Mouse (Mus musculus) neural tube, embryonic 11.5 days (tissue): ENCODE measurements around the gene Ttll1. TPM values are rescaled to one million over a fixed set of nuclear protein-coding genes. Genes with fewer than 3 reads are reported as not detected.

Experiments
- ATAC-seq: fragments of 200-750 bp; cut with Nextera tagmentation; 2 replicates; pipeline ENCODE4 v1.8.0; 2017; ENCODE audit warnings: moderate number of reproducible peaks, mild to moderate bottlenecking, moderate TSS enrichment, moderate library complexity; ENCODE audit not compliant: insufficient read depth, low FRiP score, low TSS enrichment
- DNase-seq: peaks from one replicate; pipeline ENCODE4 v3.0.0-alpha.2; 2015; ENCODE audit warnings: low spot score
- H3K27ac ChIP-seq: fragments of 300-500 bp; sonication (generic); 2 replicates; pipeline ENCODE4 v1.5.1; 2014; ENCODE audit warnings: low read depth, mild to moderate bottlenecking, low read length
- H3K27me3 ChIP-seq: fragments of 300-500 bp; sonication (generic); 2 replicates; pipeline ENCODE4 v1.6.1; 2014; ENCODE audit warnings: mild to moderate bottlenecking, low read length, mixed read lengths; ENCODE audit not compliant: control insufficient read depth, insufficient read depth
- H3K36me3 ChIP-seq: fragments of 300-500 bp; sonication (generic); 2 replicates; pipeline ENCODE4 v1.6.1; 2014; ENCODE audit warnings: mild to moderate bottlenecking, low read length, moderate library complexity, mixed read lengths; ENCODE audit not compliant: control insufficient read depth, insufficient read depth
- H3K4me1 ChIP-seq: fragments of 300-500 bp; sonication (generic); 2 replicates; pipeline ENCODE4 v1.6.1; 2014; ENCODE audit warnings: low read length, mixed read lengths; ENCODE audit not compliant: control insufficient read depth, insufficient read depth
- H3K4me2 ChIP-seq: fragments of 300-500 bp; sonication (generic); 2 replicates; pipeline ENCODE4 v1.6.1; 2014; ENCODE audit warnings: low read depth, mild to moderate bottlenecking, moderate library complexity
- H3K4me3 ChIP-seq: fragments of 300-500 bp; sonication (generic); 2 replicates; pipeline ENCODE4 v1.5.1; 2014; ENCODE audit warnings: low read depth, low read length
- H3K9ac ChIP-seq: fragments of 300-500 bp; sonication (generic); 2 replicates; pipeline ENCODE4 v1.6.1; 2014; ENCODE audit warnings: mild to moderate bottlenecking, low read length
- H3K9me3 ChIP-seq: fragments of 300-500 bp; sonication (generic); 2 replicates; pipeline ENCODE4 v1.6.1; 2016; ENCODE audit warnings: low read length; ENCODE audit not compliant: control insufficient read depth
- WGBS: fragments of 180-500 bp; shearing (Covaris S2); extraction: QIAGEN DNeasy Blood & Tissue Kit; methylation state at CpG from one replicate; pipeline ENCODE4 v1.1.7; 2014; 5-methylcytosine and 5-hydroxymethylcytosine counted together
- polyA plus RNA-seq: library from polyadenylated mRNA; unstranded; fragments of >200 nt; fragmentation: Nextera tagmentation; extraction: Ambion mirVana; gene quantifications from 2 replicates; pipeline ENCODE4 v1.2.1, GENCODE M21; 2014

The Ttll1 gene
- polyA plus RNA-seq, 1 experiment from 2014 or later = 38.1 TPM

DNA sequence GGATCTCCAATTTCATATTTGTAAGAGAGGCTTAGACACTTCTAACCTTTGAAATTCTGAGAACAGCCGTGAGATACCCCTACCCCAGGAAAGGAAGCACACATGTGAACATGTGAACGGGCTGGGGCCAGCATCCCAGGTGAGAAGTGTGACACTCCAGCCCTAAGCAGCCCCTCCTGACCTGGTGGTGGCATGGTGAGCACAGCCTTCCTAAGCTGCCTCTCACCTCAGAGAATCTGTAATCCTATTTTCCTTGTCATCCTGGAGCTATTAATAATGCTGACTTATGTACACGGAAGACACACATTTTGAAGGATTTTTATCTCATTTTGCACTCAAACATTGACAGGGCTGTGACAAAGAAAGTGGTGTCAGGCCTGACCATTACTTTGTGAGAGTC, 49.8 kb downstream of the Ttll1 start:
- Histone ChIP-seq H3K27ac (no peak overlapping the region), H3K4me2 (no peak overlapping the region), H3K36me3 (no peaks in the 10 kb centered on the region), H3K4me1 (peaks cover 4% of the 10 kb centered on the region; the same call in 1 of the 2 replicates), H3K27me3 (no peaks in the 10 kb centered on the region), H3K9me3 (no peaks in the 10 kb centered on the region), H3K4me3 (no peak overlapping the region), H3K9ac (no peak overlapping the region)
- no peak for ATAC-seq
- DNase-seq = no peak
- WGBS = 92% methylated on average over 3 of the region's 3 CpGs

DNA sequence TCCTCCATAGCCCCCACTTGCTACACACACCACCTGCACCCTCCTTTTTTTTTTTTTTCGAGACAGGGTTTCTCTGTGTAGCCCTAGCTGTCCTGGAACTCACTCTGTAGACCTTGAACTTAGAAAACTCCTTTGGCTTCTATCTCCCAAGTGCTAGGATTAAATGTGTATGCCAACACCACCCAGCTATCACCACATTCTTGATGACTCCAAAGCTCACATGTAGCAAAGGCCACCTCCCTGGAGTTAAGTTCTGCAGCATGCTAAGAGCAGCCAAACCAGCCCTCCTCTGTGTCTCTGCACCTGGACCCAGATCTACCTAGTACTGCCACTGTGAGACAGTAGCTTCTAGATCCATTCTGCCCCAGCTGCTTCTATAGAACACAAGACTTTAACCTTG, 53.2 kb downstream of the Ttll1 start:
- Histone ChIP-seq H3K4me3 (no peak overlapping the region), H3K27ac (no peak overlapping the region), H3K36me3 (no peaks in the 10 kb centered on the region), H3K9me3 (no peaks in the 10 kb centered on the region), H3K4me1 (no peaks in the 10 kb centered on the region), H3K27me3 (no peaks in the 10 kb centered on the region), H3K9ac (no peak overlapping the region), H3K4me2 (no peak overlapping the region)
- DNase-seq (no peak), ATAC-seq (no peak)
- 93% methylated on average over 1 of the region's 1 CpGs for WGBS

DNA sequence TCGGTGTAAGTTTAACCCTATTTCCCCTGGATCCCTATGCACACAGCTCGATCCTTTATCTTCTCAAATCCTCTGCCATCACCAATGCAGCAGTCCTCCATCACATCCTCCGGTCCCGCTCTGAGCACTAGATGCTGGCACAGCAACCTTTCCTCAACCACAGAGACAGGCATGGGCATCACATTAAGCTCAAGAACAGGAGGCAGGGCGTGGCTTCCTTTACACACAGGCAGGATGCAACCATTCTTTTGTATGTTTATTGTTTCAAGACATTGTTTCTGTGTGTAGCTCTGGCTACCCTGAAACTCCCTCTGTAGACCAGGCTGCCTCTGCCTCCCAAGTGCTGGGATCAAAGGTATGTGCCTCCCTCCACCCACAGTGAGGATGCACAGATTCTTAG, 55.1 kb downstream of the Ttll1 start:
- Histone ChIP-seq H3K4me1 (no peaks in the 10 kb centered on the region), H3K4me2 (no peak overlapping the region), H3K27me3 (no peaks in the 10 kb centered on the region), H3K4me3 (no peak overlapping the region), H3K36me3 (no peaks in the 10 kb centered on the region), H3K27ac (no peak overlapping the region), H3K9ac (no peak overlapping the region), H3K9me3 (no peaks in the 10 kb centered on the region)
- ATAC-seq = no peak
- 91% methylated on average over 5 of the region's 5 CpGs for WGBS
- no peak for DNase-seq

DNA sequence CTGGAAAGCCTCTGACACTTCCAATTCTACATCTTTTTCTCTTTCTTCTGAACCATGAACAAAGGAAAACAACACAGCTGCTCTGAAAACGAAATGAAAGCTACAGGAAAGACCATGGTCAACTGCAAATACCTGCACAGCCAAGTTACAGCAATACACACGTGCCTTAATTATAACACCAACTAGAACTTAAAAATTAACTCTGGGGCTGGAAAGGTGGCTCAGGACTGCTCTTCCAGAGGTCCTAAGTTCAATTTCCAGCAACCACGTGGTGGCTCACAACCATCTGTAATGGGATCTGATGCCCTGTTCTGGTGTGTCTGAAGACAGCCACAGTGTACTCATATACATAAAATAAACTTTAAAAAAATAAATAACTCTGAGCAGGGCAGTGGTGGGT, 55.7 kb downstream of the Ttll1 start:
- no peak for DNase-seq
- Histone ChIP-seq H3K4me2 (no peak overlapping the region), H3K4me3 (no peak overlapping the region), H3K27me3 (no peaks in the 10 kb centered on the region), H3K9ac (no peak overlapping the region), H3K27ac (no peak overlapping the region), H3K36me3 (no peaks in the 10 kb centered on the region), H3K9me3 (no peaks in the 10 kb centered on the region), H3K4me1 (no peaks in the 10 kb centered on the region)
- no peak for ATAC-seq
- WGBS = 81% methylated on average over 3 of the region's 3 CpGs

DNA sequence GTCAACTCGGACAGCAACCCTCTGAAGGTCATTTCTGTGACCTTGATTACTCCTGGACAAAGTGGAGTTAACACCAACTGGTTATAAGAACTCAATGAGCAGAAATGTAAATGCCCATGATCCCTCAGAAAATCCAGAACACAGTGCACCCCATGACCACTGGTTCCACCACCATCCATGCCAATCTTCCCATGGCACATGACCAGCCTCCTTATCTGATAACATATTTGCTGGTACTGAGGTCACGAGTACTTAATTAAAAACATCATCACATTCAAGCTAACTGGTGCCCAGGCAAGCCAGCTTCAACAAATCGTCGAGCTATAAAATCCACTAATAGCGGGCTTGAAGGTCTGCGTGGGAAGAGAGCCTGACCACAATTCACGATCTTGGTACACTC, 56.3 kb downstream of the Ttll1 start:
- WGBS = 90% methylated on average over 7 of the region's 7 CpGs
- ATAC-seq (no peak), DNase-seq (no peak)
- Histone ChIP-seq H3K36me3 (no peaks in the 10 kb centered on the region), H3K9me3 (no peaks in the 10 kb centered on the region), H3K4me2 (no peak overlapping the region), H3K27me3 (no peaks in the 10 kb centered on the region), H3K4me1 (no peaks in the 10 kb centered on the region), H3K4me3 (no peak overlapping the region), H3K9ac (no peak overlapping the region), H3K27ac (no peak overlapping the region)

DNA sequence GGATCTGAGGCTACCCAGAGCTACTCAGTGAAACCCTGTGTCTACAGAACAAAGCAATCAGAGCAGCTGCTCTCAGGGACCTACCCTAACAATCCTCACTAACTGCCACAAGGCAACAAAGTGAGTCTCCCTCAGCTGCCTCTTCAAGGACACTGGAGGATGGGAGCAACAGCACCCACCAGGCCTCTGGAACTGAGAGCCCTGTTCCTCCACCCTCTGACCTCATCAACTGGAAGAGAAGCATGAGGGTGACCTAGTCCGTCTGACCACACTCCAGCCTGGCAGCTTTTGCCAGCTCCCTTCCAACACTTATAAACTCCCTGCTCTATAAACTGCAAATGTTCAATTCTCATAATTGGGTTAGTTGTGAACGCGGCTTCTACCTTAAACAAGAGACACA, 56.8 kb downstream of the Ttll1 start:
- Histone ChIP-seq H3K9ac (no peak overlapping the region), H3K9me3 (no peaks in the 10 kb centered on the region), H3K4me1 (no peaks in the 10 kb centered on the region), H3K36me3 (no peaks in the 10 kb centered on the region), H3K27ac (no peak overlapping the region), H3K27me3 (no peaks in the 10 kb centered on the region), H3K4me2 (no peak overlapping the region), H3K4me3 (no peak overlapping the region)
- WGBS = 88% methylated on average over 3 of the region's 3 CpGs
- DNase-seq (no peak), ATAC-seq (no peak)

DNA sequence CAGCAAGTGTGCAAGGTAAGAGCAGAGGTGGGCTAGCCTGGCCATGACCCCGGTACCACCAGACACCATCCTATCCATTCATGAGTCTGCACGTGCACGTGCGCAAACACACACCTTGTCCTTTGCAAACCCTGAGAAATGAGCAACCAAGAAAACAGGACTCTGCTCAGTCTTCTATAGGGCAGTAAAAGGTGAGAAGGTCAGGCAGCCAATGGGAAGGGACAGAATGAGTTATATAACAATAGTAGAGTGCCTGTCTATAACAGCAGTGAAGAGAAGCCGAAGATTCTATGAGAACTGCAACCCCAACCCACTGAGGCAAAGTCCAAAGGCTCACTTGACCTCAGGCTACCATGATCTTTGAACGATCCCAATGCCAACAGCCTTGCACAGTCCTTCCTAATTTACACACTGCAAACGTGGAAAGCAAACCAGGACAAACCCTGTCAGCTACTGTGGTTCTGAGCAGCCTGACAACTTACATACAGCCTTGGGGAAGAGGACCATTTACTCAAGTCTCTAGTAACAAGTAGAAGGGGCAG, 58.4 kb downstream of the Ttll1 start:
- Histone ChIP-seq H3K36me3 (no peaks in the 10 kb centered on the region), H3K4me2 (no peak overlapping the region), H3K9ac (no peak overlapping the region), H3K4me1 (no peaks in the 10 kb centered on the region), H3K27me3 (no peaks in the 10 kb centered on the region), H3K27ac (no peak overlapping the region), H3K9me3 (no peaks in the 10 kb centered on the region), H3K4me3 (no peak overlapping the region)
- WGBS = 86% methylated on average over 7 of the region's 7 CpGs
- DNase-seq = no peak
- ATAC-seq = no peak

DNA sequence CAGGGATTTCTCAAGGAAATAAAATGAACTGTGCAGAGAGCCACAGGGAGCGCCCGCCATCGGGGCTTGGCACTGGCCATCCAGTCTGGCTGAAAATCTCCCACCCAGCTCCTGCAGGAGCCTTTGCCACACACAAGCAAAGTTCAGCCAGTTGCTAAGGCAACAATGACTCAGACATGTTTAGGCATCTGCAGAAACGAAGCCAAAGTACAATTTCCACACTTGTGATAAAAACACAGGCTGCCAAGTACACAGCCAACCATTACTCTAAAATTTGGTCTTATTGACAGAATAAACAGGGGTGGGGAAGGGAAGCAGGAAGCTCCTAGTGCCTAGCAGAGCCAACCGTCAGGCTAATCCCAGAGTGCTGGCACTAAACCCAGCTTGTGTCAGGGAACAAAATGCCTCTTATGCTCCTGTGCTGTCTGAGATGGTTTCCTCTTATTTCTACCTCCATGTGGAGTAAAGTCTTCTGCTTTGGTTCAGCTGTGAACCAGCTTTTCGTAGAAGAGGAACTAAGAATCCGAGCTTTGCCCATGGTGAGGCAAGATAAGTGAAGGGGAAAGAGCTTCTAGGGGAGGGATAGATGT, 59.0 kb downstream of the Ttll1 start:
- Histone ChIP-seq H3K4me2 (no peak overlapping the region), H3K9me3 (no peaks in the 10 kb centered on the region), H3K27ac (no peak overlapping the region), H3K36me3 (no peaks in the 10 kb centered on the region), H3K27me3 (no peaks in the 10 kb centered on the region), H3K4me1 (no peaks in the 10 kb centered on the region), H3K9ac (no peak overlapping the region), H3K4me3 (no peak overlapping the region)
- no peak for DNase-seq
- WGBS = 87% methylated on average over 7 of the region's 7 CpGs
- no peak for ATAC-seq

DNA sequence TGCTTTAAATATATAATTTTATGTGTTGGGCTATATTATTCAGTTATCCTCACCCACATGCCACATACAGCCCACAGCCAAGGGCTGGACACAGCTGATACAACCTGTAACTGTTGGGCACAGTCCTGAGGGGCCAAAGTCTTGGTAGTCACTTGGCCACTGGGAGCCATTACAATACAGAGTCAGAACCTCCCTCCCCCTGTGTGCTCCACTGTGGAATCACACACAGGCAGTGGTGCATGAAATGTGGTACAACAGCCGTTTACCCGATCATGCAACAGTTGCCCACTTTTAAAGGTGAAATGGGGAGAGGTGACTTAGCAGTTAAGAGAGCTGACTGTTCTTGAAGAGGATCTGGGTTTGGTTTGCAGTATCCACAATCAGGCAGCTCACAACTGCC, 60.7 kb downstream of the Ttll1 start:
- no peak for ATAC-seq
- WGBS = 90% methylated on average over 2 of the region's 2 CpGs
- Histone ChIP-seq H3K9me3 (no peaks in the 10 kb centered on the region), H3K27ac (no peak overlapping the region), H3K4me1 (no peaks in the 10 kb centered on the region), H3K9ac (no peak overlapping the region), H3K4me2 (no peak overlapping the region), H3K4me3 (no peak overlapping the region), H3K36me3 (no peaks in the 10 kb centered on the region), H3K27me3 (no peaks in the 10 kb centered on the region)
- DNase-seq = no peak
